Mouse (Mus musculus): ENCODE measurements around the gene Haus3.

The Haus3 gene

DNA sequence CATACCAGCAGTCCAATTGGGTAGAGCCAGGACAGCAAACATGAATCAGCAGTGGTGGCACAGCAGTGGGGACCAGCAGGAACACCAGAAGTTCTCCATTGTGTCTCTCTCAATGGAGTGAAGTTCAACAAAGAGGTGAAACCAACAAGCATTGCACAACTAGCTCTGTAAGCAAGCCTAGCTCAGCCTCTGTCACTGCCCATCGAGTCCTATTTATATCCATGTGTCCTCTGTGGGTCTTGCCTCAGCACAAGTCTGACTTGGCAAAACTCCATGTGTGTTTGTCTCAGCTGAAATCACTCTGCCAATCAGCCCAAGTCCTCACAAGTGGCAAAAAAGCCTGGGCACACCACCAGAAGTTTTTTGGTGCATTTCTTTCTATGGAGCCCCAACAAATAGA is 63.6 kb downstream of the Haus3 start:
- no peak for DNase-seq (ENCODE audit: low read depth)
